Mouse (Mus musculus) megakaryocyte, embryonic 14.5 days (primary cell): ENCODE data around the gene Gm2696.

Source experiments
- FLI1 ChIP-seq: IDR thresholded peaks from 2 replicates; pipeline ENCODE4 v1.6.1; 2012; ENCODE audit warnings: low read length, inconsistent platforms, mixed read lengths
- GATA1 ChIP-seq: IDR thresholded peaks from 3 replicates; pipeline ENCODE4 v1.6.1; 2012; ENCODE audit warnings: mixed read lengths, low read length, inconsistent platforms, borderline replicate concordance

- TF ChIP-seq GATA1 (no peak), FLI1 (no peak)
Observed at GRCm38 (mm10) chr10:77882553-77882952, 68.1 kb downstream of the Gm2696 start.
